Comparison of ENCODE assay signal across 14 mouse cellular contexts in genomic region chr7:35220694-35221365, GRCm38 (mm10). TPM values are rescaled to one million over a fixed set of nuclear protein-coding genes. Genes with fewer than 3 reads are reported as not detected.
"Had no signal": no experiment of that assay in that cellular context is flagged by ENCODE, and none has a peak within 500 bp of the region (broad histone marks: within the 10 kb centered on the region; RNA-seq: fewer than 3 reads in every experiment).

No protein-coding gene starts in this region.

- H3K36me3 ChIP-seq: intestine, embryonic 15.5 days; limb, embryonic 10.5 days; liver, embryonic 15.5 days; midbrain, embryonic 13.5 days had no signal

- H3K4me2 ChIP-seq: intestine, embryonic 15.5 days; liver, embryonic 11.5 days; liver, embryonic 15.5 days; midbrain, embryonic 13.5 days had no signal

- H3K27ac ChIP-seq: intestine, embryonic 15.5 days; left cerebral cortex, adult 2 months; limb, embryonic 10.5 days; liver, embryonic 15.5 days; midbrain, embryonic 13.5 days; stomach, postnatal 0 days had no signal

- ATAC-seq: intestine, embryonic 15.5 days; lung, postnatal 0 days; midbrain, embryonic 13.5 days had no signal

- H3K9me3 ChIP-seq: intestine, embryonic 15.5 days; limb, embryonic 10.5 days; liver, embryonic 15.5 days; midbrain, embryonic 13.5 days had no signal

- H3K9ac ChIP-seq: intestine, embryonic 15.5 days; liver, embryonic 15.5 days; midbrain, embryonic 13.5 days had no signal

- H3K4me1 ChIP-seq: intestine, embryonic 15.5 days; limb, embryonic 10.5 days; liver, embryonic 15.5 days had no signal

- DNase-seq: lung, adult 2 months; lung, postnatal 36 days; right cerebral cortex, adult 18-20 months; right cerebral cortex, postnatal 25 days; thymus, postnatal 14 days had no signal

- H3K27me3 ChIP-seq: midbrain, embryonic 13.5 days had no signal

- H3K4me3 ChIP-seq: intestine, embryonic 15.5 days; left cerebral cortex, adult 2 months; limb, embryonic 10.5 days; liver, embryonic 15.5 days; midbrain, embryonic 13.5 days had no signal

RNA-seq across cellular contexts. Expression of gene Lrp3, which starts 5.5 kb away (rescaled TPM):
- total RNA-seq: megakaryocyte progenitor cell, adult 5-6 weeks had no signal

RNA-seq across cellular contexts. Expression of gene Slc7a10, which starts 34.6 kb away (rescaled TPM):
- total RNA-seq: megakaryocyte progenitor cell, adult 5-6 weeks had no signal
